Mouse (Mus musculus) small intestine, adult 2 months (tissue): ENCODE measurements around the gene Tcte3.
"Not testable (repeated sequence)": the region's sequence is repeated elsewhere in the genome, so short reads cannot be mapped to it uniquely, and the experiment has no call there.

Experiments
- CTCF ChIP-seq: fragments of 200-500 bp; IDR thresholded peaks from 2 replicates; pipeline ENCODE4 v1.5.1; 2012; ENCODE audit warnings: low read depth, mild to moderate bottlenecking, control low read depth, inconsistent platforms, low read length, moderate library complexity, mixed read lengths; ENCODE audit not compliant: insufficient replicate concordance, insufficient read length; ENCODE audit errors: extremely low read depth
- POLR2A ChIP-seq: fragments of 200-500 bp; IDR thresholded peaks from 2 replicates; pipeline ENCODE4 v1.6.1; 2012; ENCODE audit warnings: low read depth, mild to moderate bottlenecking, control low read depth, inconsistent platforms, low read length, moderate library complexity

DNA sequence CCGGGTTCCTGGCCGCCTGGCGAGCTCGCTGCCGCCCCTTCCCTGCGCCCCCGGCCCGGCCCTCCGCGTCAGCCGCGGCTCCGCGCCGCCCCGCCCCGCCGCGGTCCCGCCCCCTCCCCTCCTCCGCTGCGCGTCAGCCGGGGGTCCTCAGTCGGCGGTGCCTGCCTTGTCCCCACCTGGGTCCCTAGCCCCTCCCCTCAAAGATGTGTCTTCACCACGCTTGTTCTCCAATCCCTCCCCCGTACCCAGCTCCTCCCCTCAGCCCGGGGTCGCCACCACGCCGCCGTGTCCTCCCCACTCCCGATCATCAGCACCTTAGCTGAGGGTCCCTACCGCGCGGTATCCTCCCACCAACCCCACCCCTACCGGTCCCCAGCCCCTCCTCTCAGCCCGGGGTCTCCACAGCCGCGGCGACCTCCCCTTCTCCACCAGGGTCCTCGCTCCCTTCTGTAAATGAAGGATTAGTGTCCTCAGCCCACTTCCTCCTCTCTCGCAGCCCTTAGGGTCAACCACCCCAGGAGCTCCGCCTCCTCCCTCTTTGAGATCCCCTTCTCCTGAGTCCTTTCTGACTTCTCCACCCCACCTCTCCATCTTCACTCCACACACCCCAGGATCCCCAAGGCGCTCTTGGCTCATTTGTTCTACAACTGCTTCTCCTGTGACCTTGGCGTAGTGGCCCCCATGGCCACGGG, 16.6 kb downstream of the Tcte3 start:
- not testable (repeated sequence) for TF ChIP-seq CTCF, POLR2A
